Mouse (Mus musculus): ENCODE data around the gene Srgap2. TPM values are rescaled to one million over a fixed set of nuclear protein-coding genes. Genes with fewer than 3 reads are reported as not detected.

Srgap2 gene
- total RNA-seq, 4 experiments from 2014 or later, result 70.7 to 81.5 (median 76.7) TPM

DNA sequence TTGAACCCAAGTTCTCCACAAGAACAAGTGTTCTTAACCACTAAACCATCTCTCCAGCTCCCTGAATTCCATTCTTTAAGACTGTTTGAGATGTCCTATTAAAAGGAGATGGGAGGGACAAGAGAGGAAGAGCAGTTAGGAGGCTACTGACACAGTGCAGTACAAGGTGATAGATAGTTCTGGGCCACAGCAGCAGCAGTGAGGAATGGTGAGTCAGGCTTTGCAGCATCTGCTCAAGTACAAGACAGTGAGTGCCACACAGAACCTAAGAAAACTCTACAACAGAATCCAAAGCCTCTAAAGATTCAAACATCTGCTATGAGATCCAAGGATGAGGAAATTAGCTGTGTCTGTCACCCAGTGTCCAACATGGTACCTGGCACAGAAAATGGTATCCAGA lies 51.8 kb downstream of the Srgap2 start:
- DNase-seq (ENCODE audit: low spot score in 2 of 2), result no peak

GRCm38 (mm10) chr1:131473631-131474118 lies 53.5 kb downstream of the Srgap2 start:
- DNase-seq (ENCODE audit: low spot score in 2 of 2), result no peak

GRCm38 (mm10) chr1:131470597-131470996 lies 56.6 kb downstream of the Srgap2 start:
- no peak for DNase-seq (ENCODE audit: low spot score in 2 of 2)

DNA sequence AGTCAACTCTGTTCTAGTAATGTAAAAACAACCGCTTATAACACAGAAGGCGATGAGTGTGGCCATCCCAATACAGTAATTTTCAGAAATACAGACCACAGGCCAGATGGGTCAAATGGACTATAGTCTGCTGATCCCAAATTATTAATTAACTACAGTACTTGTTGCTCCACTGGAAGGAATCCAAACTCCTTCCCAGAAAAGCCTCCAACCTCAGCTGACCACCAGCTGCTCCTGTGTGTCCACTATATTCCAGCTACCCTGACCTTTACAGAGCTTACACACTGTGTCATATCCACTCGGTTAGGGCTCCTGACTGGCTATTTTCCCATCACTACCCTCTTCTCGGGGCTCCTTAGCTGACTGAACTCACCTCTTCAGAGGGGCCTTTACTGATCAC lies 61.3 kb downstream of the Srgap2 start:
- DNase-seq (ENCODE audit: low spot score in 2 of 2), result no peak

DNA sequence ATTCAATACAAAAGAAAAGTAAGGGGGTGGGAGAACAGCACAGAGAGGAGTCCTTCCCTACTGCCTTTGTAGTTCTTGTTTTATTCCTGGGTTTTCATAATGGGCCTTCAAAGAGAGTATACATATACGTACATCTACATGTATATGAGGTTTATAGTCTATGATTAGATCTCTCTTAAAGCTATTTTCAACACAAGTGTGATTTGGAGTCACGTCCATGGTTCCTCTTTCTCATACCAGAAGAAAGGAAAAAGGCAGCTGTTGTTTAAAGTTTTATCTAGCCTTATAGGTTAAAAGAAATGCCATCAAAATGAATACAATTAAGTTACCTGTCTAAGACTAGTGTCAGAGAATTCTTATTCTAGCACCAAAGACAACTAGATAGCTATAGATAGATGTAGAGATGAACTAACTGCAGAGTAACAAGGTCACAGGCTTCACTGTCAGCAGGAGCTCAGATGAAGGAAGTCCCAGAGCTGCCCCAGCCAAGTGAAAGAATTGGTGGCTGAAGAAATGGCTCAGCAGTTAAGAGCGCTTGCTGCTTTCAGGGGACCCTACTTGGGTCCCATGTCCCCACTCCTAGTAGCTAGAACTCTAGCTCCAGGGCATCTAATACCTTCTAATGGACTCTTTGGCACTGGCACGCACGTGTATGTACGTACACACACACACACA lies 63.1 kb downstream of the Srgap2 start:
- DNase-seq (ENCODE audit: low spot score in 2 of 2), result no peak

DNA sequence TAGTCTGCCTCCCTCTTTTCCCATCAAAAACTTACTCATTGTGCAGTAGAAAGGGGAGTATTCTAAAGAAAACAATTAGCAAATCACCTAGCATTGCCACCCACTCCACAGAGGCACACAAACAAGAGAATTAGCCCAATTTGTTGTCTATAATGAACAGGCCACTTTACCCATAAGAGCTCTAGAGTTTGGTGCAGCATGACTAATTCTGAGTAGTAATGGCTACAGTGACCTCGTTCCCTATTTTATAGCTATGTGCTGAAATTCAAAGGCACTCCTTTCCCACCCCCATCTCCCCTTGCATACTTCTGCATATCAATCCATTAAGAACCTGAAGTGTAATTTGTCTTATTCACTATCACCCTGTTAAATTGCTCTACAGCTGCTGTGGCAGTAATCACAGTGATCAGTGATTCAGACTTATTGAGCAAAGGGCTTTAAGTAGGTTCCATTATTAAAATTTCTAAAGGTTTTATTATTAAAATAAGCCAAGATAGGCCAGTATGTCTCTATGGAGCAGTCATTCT lies 64.5 kb downstream of the Srgap2 start:
- DNase-seq (ENCODE audit: low spot score in 2 of 2), result no peak

- no peak for DNase-seq (ENCODE audit: low spot score in 2 of 2)
Observed at GRCm38 (mm10) chr1:131460914-131461530, 66.1 kb downstream of the Srgap2 start.

DNA sequence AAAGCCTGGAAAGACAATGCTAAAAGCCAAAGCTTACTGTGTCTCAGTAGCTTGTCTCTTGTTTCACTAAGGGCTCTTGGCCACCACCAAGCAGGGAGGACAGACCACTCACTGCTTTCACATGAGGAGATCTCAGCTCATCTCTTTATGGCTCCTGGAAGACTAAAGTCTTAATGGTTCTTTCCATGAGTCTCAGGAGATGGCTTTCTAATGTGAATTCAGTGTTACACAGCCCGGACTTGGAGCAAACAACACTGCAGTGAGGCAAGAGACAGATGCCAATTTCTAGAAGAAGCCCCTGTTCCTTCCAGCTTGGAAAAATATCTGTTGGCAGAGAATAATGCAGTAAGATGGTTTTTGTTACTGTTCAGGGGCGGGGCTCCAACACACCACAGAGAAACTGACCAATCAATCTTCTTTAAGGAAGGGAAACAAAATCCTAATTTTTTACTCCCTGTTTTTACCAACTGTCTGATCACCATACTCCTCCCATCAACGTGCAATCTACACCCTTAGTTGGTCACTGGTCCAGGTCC lies 71.7 kb downstream of the Srgap2 start:
- no peak for DNase-seq (ENCODE audit: low spot score in 2 of 2)

GRCm38 (mm10) chr1:131454386-131454785 lies 72.8 kb downstream of the Srgap2 start:
- DNase-seq (ENCODE audit: low spot score in 2 of 2), result no peak

DNA sequence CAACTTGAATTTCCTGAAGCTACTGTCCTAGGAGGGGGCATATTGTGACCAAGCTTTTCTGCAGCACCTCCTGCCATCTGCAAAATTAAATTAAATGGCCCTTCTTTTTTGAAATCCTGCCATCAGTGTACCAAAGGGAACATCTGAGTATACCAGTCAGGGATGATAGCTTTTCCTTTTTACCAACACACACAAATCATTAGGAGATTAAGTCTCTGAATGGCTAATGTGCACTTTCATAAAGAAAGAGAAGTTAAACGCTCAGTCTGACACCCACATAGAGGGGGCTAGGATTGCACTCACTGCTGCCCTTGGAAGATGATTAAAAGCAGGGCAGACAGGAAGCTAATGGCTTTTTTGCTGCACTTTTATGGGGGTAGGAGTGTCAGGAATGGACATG lies 73.8 kb downstream of the Srgap2 start:
- DNase-seq (ENCODE audit: low spot score in 2 of 2), result no peak

- no peak for DNase-seq (ENCODE audit: low spot score in 2 of 2)
Observed at GRCm38 (mm10) chr1:131448373-131448772, 78.8 kb downstream of the Srgap2 start.

DNA sequence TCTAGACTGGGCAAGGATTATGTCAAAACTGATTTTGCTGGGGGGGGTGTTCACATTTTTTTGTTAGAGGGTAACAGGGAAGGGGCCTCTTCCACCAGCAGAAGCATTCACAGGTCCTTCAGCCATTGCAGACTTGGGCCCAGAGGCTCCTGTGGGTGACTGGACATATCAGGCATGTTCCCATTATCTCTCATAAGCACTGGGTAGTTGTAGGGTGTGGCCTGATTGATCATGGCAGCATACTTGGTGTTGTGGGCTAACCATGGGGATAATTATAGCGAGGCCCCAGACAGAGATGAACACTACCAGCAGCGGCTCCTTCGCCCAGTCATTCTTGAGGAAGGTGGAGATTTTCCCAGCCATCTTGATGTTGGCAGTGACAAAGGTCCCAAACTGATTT lies 79.8 kb downstream of the Srgap2 start:
- no peak for DNase-seq (ENCODE audit: low spot score in 2 of 2)

DNA sequence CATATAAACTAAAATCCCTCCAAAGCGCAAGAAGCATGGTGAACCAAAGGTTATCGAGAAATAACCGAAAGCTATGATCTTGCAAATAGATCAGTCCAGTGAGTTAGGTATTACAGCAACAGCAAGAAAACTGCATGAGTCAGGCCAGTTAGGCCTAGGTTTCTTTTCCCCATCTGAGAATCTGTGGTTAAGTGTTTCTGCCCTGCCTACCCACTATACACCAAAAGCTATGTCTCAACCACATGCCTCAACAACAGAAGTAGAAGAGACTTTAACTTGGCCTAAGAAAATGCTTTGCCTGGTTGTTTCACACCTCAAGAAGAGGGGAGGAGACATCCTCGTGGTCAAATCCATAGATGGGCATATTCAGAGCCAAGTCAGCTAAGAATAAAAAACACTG lies 80.6 kb downstream of the Srgap2 start:
- no peak for DNase-seq (ENCODE audit: low spot score in 2 of 2)

DNA sequence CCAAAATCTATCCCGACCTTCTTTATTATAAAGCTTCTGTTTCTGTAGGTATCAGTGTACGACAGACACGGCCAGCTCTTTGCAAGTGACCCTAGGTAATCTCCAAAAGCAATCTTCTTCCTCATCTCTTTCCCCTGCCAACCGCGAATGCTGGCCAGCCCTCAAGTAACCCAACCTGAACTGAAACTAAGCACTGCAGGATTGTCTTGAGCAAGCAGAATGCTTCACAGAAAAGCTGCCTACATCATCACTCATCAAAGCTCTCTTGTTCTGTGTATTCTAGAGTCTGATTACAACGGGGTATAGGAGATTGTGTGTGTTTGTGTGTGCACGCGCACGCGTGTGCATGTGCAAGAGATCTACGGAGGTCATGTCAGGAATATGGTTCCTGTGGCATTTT lies 88.6 kb downstream of the Srgap2 start:
- DNase-seq (ENCODE audit: low spot score in 2 of 2), result no peak

DNA sequence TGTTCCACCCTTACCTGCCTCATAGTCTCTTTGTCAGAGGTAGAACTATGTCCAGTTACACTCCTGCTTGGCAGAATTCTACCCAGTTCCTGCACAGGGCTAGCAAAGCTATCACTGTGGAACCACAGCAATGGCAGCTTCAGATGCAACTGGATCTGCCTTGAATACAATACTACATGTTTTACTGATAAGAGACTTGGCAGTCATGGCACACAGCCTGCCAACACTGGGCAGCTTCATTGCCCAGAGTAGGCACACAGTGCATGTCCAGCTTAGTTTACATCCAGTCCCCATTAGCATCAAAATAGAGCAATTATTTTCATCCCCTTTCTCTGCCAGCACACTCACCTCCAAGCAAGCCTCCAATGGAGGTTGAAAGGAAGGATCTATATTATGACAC lies 89.2 kb downstream of the Srgap2 start:
- DNase-seq (ENCODE audit: low spot score in 2 of 2), result no peak

DNA sequence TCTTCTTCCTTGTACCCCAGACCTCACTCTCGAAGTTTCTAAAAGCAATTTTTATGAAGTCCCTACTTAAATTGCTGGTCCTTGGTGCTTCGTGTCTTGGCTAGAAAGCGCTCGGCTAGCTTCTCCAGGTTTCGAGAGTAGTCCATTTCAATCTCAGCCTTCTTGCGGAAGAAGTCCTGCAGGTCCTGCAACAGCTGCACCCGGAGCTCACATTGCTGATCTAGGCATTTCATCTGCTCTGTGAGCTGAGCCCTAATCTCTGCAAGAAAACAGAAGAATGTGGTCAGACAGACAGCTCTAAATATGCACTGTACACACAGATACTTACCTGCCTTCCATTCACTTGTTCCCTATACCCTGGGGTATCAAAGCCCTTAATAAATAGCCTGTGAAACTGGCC lies 90.5 kb downstream of the Srgap2 start:
- no peak for DNase-seq (ENCODE audit: low spot score in 2 of 2)

GRCm38 (mm10) chr1:131431456-131432246 lies 95.5 kb downstream of the Srgap2 start:
- peak in 1 of 2 experiments; percentile 70 for DNase-seq (ENCODE audit: low spot score in 2 of 2)

DNA sequence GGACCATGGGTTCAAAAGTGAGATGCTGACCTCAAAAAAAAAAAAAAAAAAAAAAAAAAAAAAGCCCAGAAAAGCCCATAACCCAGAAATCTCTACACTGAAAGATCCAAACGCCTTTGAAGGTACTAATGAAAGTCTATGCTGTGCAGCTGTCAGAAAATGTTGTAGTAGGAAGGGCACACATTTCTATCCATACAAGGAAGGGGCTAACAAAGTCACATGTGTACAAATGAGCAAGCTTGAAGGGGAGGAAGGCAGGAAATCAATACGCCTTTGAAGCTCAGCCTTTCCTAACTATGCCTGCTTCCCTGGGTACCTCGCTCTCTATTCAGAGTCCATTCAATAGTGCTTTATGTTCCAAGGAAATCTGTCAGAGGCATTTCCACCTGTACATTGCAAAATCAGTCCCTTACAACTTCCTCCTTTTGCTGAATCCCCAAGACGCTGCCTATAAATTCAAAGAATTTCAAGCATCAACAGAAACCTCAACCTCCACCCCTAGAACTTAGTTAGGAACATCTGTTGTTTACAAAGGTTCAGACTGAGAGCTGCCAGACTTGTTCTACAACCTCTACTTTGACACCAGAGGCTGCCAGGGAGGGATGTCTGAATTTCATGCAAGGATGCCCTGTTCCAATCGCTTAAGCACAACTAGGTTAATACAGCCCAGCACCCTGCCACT lies 99.9 kb downstream of the Srgap2 start:
- DNase-seq (ENCODE audit: low spot score in 2 of 2), result no peak

GRCm38 (mm10) chr1:131423061-131423460 lies 104.1 kb downstream of the Srgap2 start:
- no peak for DNase-seq (ENCODE audit: low spot score in 2 of 2)

DNA sequence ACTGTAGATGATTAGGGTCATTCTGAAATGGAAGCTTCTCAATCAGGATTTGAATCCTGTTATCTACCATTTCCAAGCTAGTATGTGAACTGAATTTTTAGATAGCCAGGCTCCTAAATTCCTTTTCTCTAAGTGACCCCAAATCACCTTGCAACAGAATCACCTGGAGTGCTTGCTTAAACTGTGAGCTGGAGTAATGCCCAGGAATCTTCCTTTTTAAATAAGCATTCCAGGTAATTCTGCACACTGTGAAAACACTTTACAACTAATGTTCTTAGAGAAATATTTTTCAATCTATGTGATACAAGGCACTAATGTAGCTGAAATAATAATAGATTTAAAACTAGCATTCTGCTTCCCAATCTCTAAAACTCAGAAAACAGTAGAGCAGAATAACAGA lies 106.0 kb downstream of the Srgap2 start:
- no peak for DNase-seq (ENCODE audit: low spot score in 2 of 2)

- DNase-seq (ENCODE audit: low spot score in 2 of 2), result no peak
Observed at GRCm38 (mm10) chr1:131420660-131421059, 106.5 kb downstream of the Srgap2 start.
